Mouse (Mus musculus): Measurements from ENCODE around the gene Slc2a4. TPM values are rescaled to one million over a fixed set of nuclear protein-coding genes. Genes with fewer than 3 reads are reported as not detected.
A peak's percentile ranks its signal among the peaks of the same experiment; 100 is the strongest.

Gene Slc2a4
- polyA plus RNA-seq, 1 experiment from 2014 or later = 9.9 TPM

- Histone ChIP-seq H3K27me3 (no peaks in the 10 kb centered on the region), H3K27ac (replicated peaks) (no peak overlapping the region), H3K9ac (replicated peaks) (no peak overlapping the region), H3K9me3 (no peaks in the 10 kb centered on the region), H3K4me2 (replicated peaks) (no peak overlapping the region), H3K36me3 (peaks cover 56% of the 10 kb centered on the region), H3K4me1 (peaks cover 24% of the 10 kb centered on the region), H3K4me3 (no peak overlapping the region)
- no peak for ATAC-seq (ENCODE audit: low FRiP score, low read depth)
- WGBS = 93% methylated on average over 8 of the region's 8 CpGs
These were observed 36.4 kb upstream of the Slc2a4 start for GRCm38 (mm10) chr11:69984431-69984830.

- no peaks in the 10 kb centered on the region for H3K9me3 ChIP-seq
- H3K4me2 ChIP-seq (replicated peaks) = peak overlapping the region; percentile 85; the same call in 1 of the 2 replicates
- WGBS = 92% methylated on average over 4 of the region's 4 CpGs
- H3K27ac ChIP-seq (replicated peaks) = no peak overlapping the region
- no peaks in the 10 kb centered on the region for H3K27me3 ChIP-seq
- peaks cover 51% of the 10 kb centered on the region for H3K36me3 ChIP-seq
- H3K4me1 ChIP-seq = peaks cover 29% of the 10 kb centered on the region
- no peak for ATAC-seq (ENCODE audit: low FRiP score, low read depth)
- peak overlapping the region; percentile 99; the same call in 1 of the 2 replicates for H3K9ac ChIP-seq (replicated peaks)
- peak overlapping the region; percentile 100; the same call in 1 of the 2 replicates for H3K4me3 ChIP-seq
These were observed 35.4 kb upstream of the Slc2a4 start for GRCm38 (mm10) chr11:69983377-69983776.

- H3K4me2 ChIP-seq (replicated peaks) = peak overlapping the region; percentile 85
- ATAC-seq (ENCODE audit: low FRiP score, low read depth) = no peak
- H3K9ac ChIP-seq (replicated peaks) = peak overlapping the region; percentile 99
- peak overlapping the region; percentile 100; the same call in 1 of the 2 replicates for H3K4me3 ChIP-seq
- H3K27me3 ChIP-seq = no peaks in the 10 kb centered on the region
- no peak overlapping the region for H3K27ac ChIP-seq (replicated peaks)
- 30% methylated on average over 5 of the region's 5 CpGs for whole genome bisulfite sequencing
- H3K36me3 ChIP-seq = peaks cover 51% of the 10 kb centered on the region
- no peaks in the 10 kb centered on the region for H3K9me3 ChIP-seq
- peaks cover 29% of the 10 kb centered on the region for H3K4me1 ChIP-seq
These were observed 34.9 kb upstream of the Slc2a4 start for GRCm38 (mm10) chr11:69982877-69983276.

GRCm38 (mm10) chr11:69982225-69982624, 34.2 kb upstream of the Slc2a4 start, which contains the start of gene Elp5:
Elp5 (minus strand) TSS chr11:69982517.
- WGBS = 67% methylated on average over 8 of the region's 8 CpGs
- Histone ChIP-seq H3K27ac (replicated peaks) (peak within 1 kb of the TSS; percentile 99), H3K4me2 (replicated peaks) (peak within 1 kb of the TSS; percentile 85), H3K9ac (replicated peaks) (peak within 1 kb of the TSS; percentile 99), H3K36me3 (peaks cover 49% of the 10 kb centered on the region), H3K9me3 (no peaks in the 10 kb centered on the region), H3K27me3 (no peaks in the 10 kb centered on the region), H3K4me1 (peaks cover 29% of the 10 kb centered on the region), H3K4me3 (peak within 1 kb of the TSS; percentile 100)
- no peak for ATAC-seq (ENCODE audit: low FRiP score, low read depth)

- Histone ChIP-seq H3K4me3 (peak within 1 kb of the TSS; percentile 100), H3K36me3 (peaks cover 48% of the 10 kb centered on the region), H3K9ac (replicated peaks) (peak within 1 kb of the TSS; percentile 99), H3K4me1 (peaks cover 29% of the 10 kb centered on the region), H3K27ac (replicated peaks) (peak within 1 kb of the TSS; percentile 99), H3K27me3 (no peaks in the 10 kb centered on the region), H3K9me3 (no peaks in the 10 kb centered on the region), H3K4me2 (replicated peaks) (peak within 1 kb of the TSS; percentile 85)
- under 1% methylated on average over 39 of the region's 43 CpGs for WGBS
- ATAC-seq (ENCODE audit: low FRiP score, low read depth) = peak; percentile 57
These were observed 33.3 kb upstream of the Slc2a4 start, which contains the start of gene Ctdnep1 for GRCm38 (mm10) chr11:69981141-69981762. Ctdnep1 (plus strand) TSS chr11:69981156.

GRCm38 (mm10) chr11:69980196-69981140, 32.5 kb upstream of the Slc2a4 start:
- Histone ChIP-seq H3K9ac (replicated peaks) (peak overlapping the region; percentile 99), H3K4me3 (peak overlapping the region; percentile 100), H3K27ac (replicated peaks) (peak overlapping the region; percentile 99), H3K9me3 (no peaks in the 10 kb centered on the region), H3K4me2 (replicated peaks) (peak overlapping the region; percentile 85), H3K27me3 (no peaks in the 10 kb centered on the region), H3K36me3 (peaks cover 46% of the 10 kb centered on the region), H3K4me1 (peaks cover 29% of the 10 kb centered on the region)
- 1% methylated on average over 38 of the region's 60 CpGs for WGBS
- peak; percentile 93 for ATAC-seq (ENCODE audit: low FRiP score, low read depth)

GRCm38 (mm10) chr11:69979827-69980195, 31.8 kb upstream of the Slc2a4 start:
- Histone ChIP-seq H3K9ac (replicated peaks) (peak overlapping the region; percentile 99), H3K4me2 (replicated peaks) (peak overlapping the region; percentile 85), H3K36me3 (peaks cover 46% of the 10 kb centered on the region), H3K9me3 (no peaks in the 10 kb centered on the region), H3K4me1 (peaks cover 29% of the 10 kb centered on the region), H3K27ac (replicated peaks) (peak overlapping the region; percentile 99), H3K27me3 (no peaks in the 10 kb centered on the region), H3K4me3 (peak overlapping the region; percentile 100)
- no peak for ATAC-seq (ENCODE audit: low FRiP score, low read depth)
- 4% methylated on average over 16 of the region's 16 CpGs for WGBS

GRCm38 (mm10) chr11:69976271-69976670, 28.3 kb upstream of the Slc2a4 start:
- no peak overlapping the region for H3K9ac ChIP-seq (replicated peaks)
- H3K4me3 ChIP-seq = no peak overlapping the region
- H3K27ac ChIP-seq (replicated peaks) = no peak overlapping the region
- WGBS = 89% methylated on average over 4 of the region's 4 CpGs
- no peak overlapping the region for H3K4me2 ChIP-seq (replicated peaks)
- H3K9me3 ChIP-seq = no peaks in the 10 kb centered on the region
- peaks cover 7% of the 10 kb centered on the region for H3K4me1 ChIP-seq
- H3K27me3 ChIP-seq = no peaks in the 10 kb centered on the region
- H3K36me3 ChIP-seq = peaks cover 66% of the 10 kb centered on the region
- no peak for ATAC-seq (ENCODE audit: low FRiP score, low read depth)

- Histone ChIP-seq H3K4me2 (replicated peaks) (no peak overlapping the region), H3K4me1 (peaks cover 7% of the 10 kb centered on the region), H3K9me3 (no peaks in the 10 kb centered on the region), H3K4me3 (no peak overlapping the region), H3K9ac (replicated peaks) (no peak overlapping the region), H3K36me3 (peaks cover 76% of the 10 kb centered on the region), H3K27me3 (no peaks in the 10 kb centered on the region), H3K27ac (replicated peaks) (no peak overlapping the region)
- WGBS = 95% methylated on average over 2 of the region's 2 CpGs
- ATAC-seq (ENCODE audit: low FRiP score, low read depth) = no peak
These were observed 26.9 kb upstream of the Slc2a4 start for GRCm38 (mm10) chr11:69974907-69975306.

GRCm38 (mm10) chr11:69970775-69971174, 22.8 kb upstream of the Slc2a4 start:
- Histone ChIP-seq H3K9me3 (no peaks in the 10 kb centered on the region), H3K27ac (replicated peaks) (no peak overlapping the region), H3K4me2 (replicated peaks) (no peak overlapping the region), H3K9ac (replicated peaks) (no peak overlapping the region), H3K36me3 (peaks cover 75% of the 10 kb centered on the region), H3K27me3 (peaks cover 31% of the 10 kb centered on the region), H3K4me3 (no peak overlapping the region), H3K4me1 (peaks cover 11% of the 10 kb centered on the region)
- ATAC-seq (ENCODE audit: low FRiP score, low read depth) = no peak
- WGBS = 92% methylated on average over 3 of the region's 3 CpGs

GRCm38 (mm10) chr11:69970222-69970621, 22.2 kb upstream of the Slc2a4 start:
- no peak for ATAC-seq (ENCODE audit: low FRiP score, low read depth)
- Histone ChIP-seq H3K4me1 (peaks cover 11% of the 10 kb centered on the region), H3K9ac (replicated peaks) (no peak overlapping the region), H3K27ac (replicated peaks) (no peak overlapping the region), H3K9me3 (no peaks in the 10 kb centered on the region), H3K27me3 (peaks cover 37% of the 10 kb centered on the region), H3K4me3 (no peak overlapping the region), H3K36me3 (peaks cover 70% of the 10 kb centered on the region), H3K4me2 (replicated peaks) (no peak overlapping the region)
- WGBS = 90% methylated on average over 6 of the region's 6 CpGs

- no peak overlapping the region for H3K4me3 ChIP-seq
- H3K9ac ChIP-seq (replicated peaks) = no peak overlapping the region
- H3K4me1 ChIP-seq = peaks cover 11% of the 10 kb centered on the region
- H3K27me3 ChIP-seq = peaks cover 51% of the 10 kb centered on the region
- no peak overlapping the region for H3K27ac ChIP-seq (replicated peaks)
- peaks cover 55% of the 10 kb centered on the region for H3K36me3 ChIP-seq
- no peak overlapping the region for H3K4me2 ChIP-seq (replicated peaks)
- 91% methylated on average over 4 of the region's 4 CpGs for WGBS
- no peak for ATAC-seq (ENCODE audit: low FRiP score, low read depth)
- no peaks in the 10 kb centered on the region for H3K9me3 ChIP-seq
These were observed 20.8 kb upstream of the Slc2a4 start for GRCm38 (mm10) chr11:69968793-69969192.

All from midbrain, embryonic 12.5 days (tissue).